Mouse (Mus musculus) stomach, postnatal 0 days (tissue): ENCODE results near the gene Dnajc12. TPM values are rescaled to one million over a fixed set of nuclear protein-coding genes. Genes with fewer than 3 reads are reported as not detected.

Experiments
- ATAC-seq: fragments of 200-750 bp; cut with Nextera tagmentation; 2 replicates; pipeline ENCODE4 v1.8.0; 2017; ENCODE audit not compliant: low FRiP score, low TSS enrichment
- DNase-seq: peaks from one replicate; pipeline ENCODE4 v3.0.0-alpha.2; 2016; ENCODE audit warnings: low spot score
- H3K27ac ChIP-seq: fragments of 300-500 bp; sonication (generic); replicated peaks from 2 replicates; pipeline ENCODE4 v1.5.1; 2014; ENCODE audit warnings: mild to moderate bottlenecking, control low read depth
- H3K27me3 ChIP-seq: fragments of 300-500 bp; sonication (generic); 2 replicates; pipeline ENCODE4 v1.6.1; 2014; ENCODE audit warnings: low read length; ENCODE audit not compliant: control insufficient read depth, insufficient read depth
- H3K36me3 ChIP-seq: fragments of 300-500 bp; sonication (generic); 2 replicates; pipeline ENCODE4 v1.6.1; 2014; ENCODE audit warnings: low read length, mixed read lengths; ENCODE audit not compliant: control insufficient read depth, insufficient read depth
- H3K4me1 ChIP-seq: fragments of 300-500 bp; sonication (generic); replicated peaks from 2 replicates; pipeline ENCODE4 v1.6.1; 2014; ENCODE audit warnings: antibody characterized with exemption; ENCODE audit not compliant: control insufficient read depth, insufficient read depth
- H3K4me2 ChIP-seq: fragments of 300-500 bp; sonication (generic); replicated peaks from 2 replicates; pipeline ENCODE4 v1.6.1; 2014; ENCODE audit warnings: low read depth, mild to moderate bottlenecking, control low read depth, moderate library complexity
- H3K4me3 ChIP-seq: fragments of 300-500 bp; sonication (generic); 2 replicates; pipeline ENCODE4 v1.5.1; 2014; ENCODE audit warnings: low read depth, low read length, control low read depth
- H3K9ac ChIP-seq: fragments of 300-500 bp; sonication (generic); 2 replicates; pipeline ENCODE4 v1.6.1; 2014; ENCODE audit warnings: mild to moderate bottlenecking, low read length, control low read depth, mixed read lengths
- H3K9me3 ChIP-seq: fragments of 300-500 bp; sonication (generic); 2 replicates; pipeline ENCODE4 v1.6.1; 2016; ENCODE audit warnings: low read length; ENCODE audit not compliant: control insufficient read depth
- CTCF ChIP-seq: IDR thresholded peaks from 2 replicates; pipeline ENCODE4 v1.5.1; 2016; ENCODE audit warnings: antibody characterized with exemption, low read depth, mild to moderate bottlenecking, moderate library complexity
- EP300 ChIP-seq: optimal IDR thresholded peaks from 2 replicates; pipeline ENCODE3; 2016; ENCODE audit warnings: antibody characterized with exemption
- WGBS: fragments of 180-500 bp; shearing (Covaris S2); extraction: QIAGEN DNeasy Blood & Tissue Kit; methylation state at CpG from one replicate; pipeline ENCODE4 v1.1.7; 2014; 5-methylcytosine and 5-hydroxymethylcytosine counted together
- polyA plus RNA-seq: library from polyadenylated mRNA; unstranded; fragments of >200 nt; fragmentation: Nextera tagmentation; extraction: Ambion mirVana; gene quantifications from 2 replicates; pipeline ENCODE4 v1.2.1, GENCODE M21; 2015

The Dnajc12 gene
- polyA plus RNA-seq, 1 experiment from 2014 or later = 10.2 TPM

DNA sequence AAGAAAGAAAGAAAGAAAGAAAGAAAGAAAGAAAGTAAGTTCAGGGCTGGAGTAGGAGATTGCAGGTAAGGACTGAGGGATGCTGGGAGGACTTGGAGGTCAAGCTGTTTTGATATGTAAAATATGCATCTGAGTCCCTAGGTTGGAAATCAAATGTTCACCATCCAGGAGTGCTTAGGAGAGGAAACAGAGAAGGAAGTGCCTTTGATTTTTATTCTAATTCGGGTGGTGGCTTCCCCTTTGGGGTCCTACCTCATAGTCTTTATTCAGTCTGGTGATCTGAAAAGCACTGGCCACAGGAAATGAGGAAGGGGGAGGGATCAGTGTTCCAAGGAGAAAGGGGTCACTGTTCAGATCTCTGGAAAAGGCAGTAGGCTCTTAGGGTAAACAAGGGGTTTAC lies 21.7 kb upstream of the Dnajc12 start:
- DNase-seq (no peak), ATAC-seq (no peak)
- Histone ChIP-seq H3K27me3 (no peaks in the 10 kb centered on the region), H3K36me3 (no peaks in the 10 kb centered on the region), H3K4me1 (no peaks in the 10 kb centered on the region), H3K4me3 (no peak overlapping the region), H3K27ac (no peak overlapping the region), H3K9ac (no peak overlapping the region), H3K4me2 (no peak overlapping the region), H3K9me3 (no peaks in the 10 kb centered on the region)
- 50% methylated on average over 1 of the region's 1 CpGs for WGBS
- no peak for TF ChIP-seq EP300
- no peak for TF ChIP-seq CTCF

DNA sequence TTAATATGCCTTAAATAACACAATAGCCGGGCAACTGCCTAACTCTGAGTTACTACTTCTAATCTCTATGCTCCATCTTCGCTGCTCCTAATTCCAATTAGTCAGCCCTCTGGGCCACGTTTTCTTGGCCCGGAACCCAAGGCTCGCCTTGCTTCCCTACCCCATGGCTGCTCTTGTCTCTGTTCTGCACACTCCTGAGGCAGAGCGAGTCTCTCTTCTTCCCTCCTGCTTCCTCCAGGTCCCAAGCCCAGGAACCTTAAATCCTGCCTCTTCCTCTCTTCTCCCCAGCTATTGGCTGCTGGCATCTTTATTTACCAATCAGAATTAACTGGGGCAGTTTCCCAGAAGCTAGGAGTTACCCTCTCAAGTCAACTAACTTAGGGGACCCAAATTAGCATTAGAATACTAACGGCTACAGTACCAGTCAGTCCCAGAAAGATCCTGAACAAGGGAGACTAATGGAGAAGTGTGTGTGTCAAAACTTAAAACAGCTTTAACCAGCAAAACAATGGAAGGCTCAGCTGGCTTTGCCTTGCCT lies 16.3 kb upstream of the Dnajc12 start:
- H3K4me3 ChIP-seq = no peak overlapping the region
- H3K36me3 ChIP-seq = no peaks in the 10 kb centered on the region
- no peaks in the 10 kb centered on the region for H3K9me3 ChIP-seq
- no peak overlapping the region for H3K4me2 ChIP-seq
- TF ChIP-seq CTCF (no peak), EP300 (no peak)
- H3K9ac ChIP-seq = no peak overlapping the region
- no peaks in the 10 kb centered on the region for H3K4me1 ChIP-seq
- DNase-seq = no peak
- H3K27ac ChIP-seq = no peak overlapping the region
- 59% methylated on average over 7 of the region's 7 CpGs for WGBS
- no peaks in the 10 kb centered on the region for H3K27me3 ChIP-seq
- ATAC-seq = no peak

DNA sequence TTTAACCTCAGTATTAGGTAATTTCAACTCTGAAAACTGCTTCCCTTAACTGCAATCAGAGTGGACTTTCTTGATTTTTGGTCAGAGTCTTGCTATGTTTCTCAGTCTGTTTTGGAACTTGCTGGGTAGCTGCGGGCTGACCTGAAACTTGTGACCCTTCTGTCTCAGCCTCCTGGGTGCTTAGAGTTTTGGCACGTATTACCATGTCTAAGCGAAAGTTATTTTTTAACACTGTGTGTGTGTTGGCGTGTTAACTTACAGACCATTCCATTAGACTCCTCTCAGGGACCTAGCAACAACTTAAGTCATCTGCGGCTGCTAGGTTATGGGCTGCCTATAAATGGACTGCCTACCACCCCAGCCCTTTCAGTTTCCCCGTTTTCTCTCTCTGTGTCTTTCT lies 14.9 kb upstream of the Dnajc12 start:
- ATAC-seq (no peak), DNase-seq (no peak)
- H3K27me3 ChIP-seq = no peaks in the 10 kb centered on the region
- no peaks in the 10 kb centered on the region for H3K4me1 ChIP-seq
- H3K27ac ChIP-seq = no peak overlapping the region
- no peaks in the 10 kb centered on the region for H3K9me3 ChIP-seq
- TF ChIP-seq CTCF (no peak), EP300 (no peak)
- no peak overlapping the region for H3K4me2 ChIP-seq
- no peaks in the 10 kb centered on the region for H3K36me3 ChIP-seq
- WGBS = 74% methylated on average over 6 of the region's 6 CpGs
- no peak overlapping the region for H3K9ac ChIP-seq
- H3K4me3 ChIP-seq = no peak overlapping the region

DNA sequence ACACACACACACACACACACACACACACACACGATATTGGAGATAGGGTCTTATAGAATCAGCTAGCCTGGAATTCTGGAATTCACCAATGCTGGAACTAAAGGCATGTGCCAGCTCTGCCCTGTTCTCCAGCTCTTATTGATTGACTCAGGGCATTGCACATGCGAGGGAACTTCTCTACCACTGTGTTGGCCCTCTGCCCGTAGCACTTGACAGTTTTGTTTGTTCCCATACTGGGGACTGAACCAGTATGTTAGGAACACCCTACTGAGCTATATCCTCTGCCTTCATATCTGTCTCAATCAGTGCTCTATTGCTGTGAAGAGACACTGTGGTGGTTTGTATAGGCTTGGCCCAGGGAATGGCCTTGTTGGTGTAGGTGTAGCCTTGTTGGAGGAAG lies 14.2 kb upstream of the Dnajc12 start:
- ATAC-seq (no peak), DNase-seq (no peak)
- H3K27me3 ChIP-seq = no peaks in the 10 kb centered on the region
- no peak overlapping the region for H3K9ac ChIP-seq
- no peaks in the 10 kb centered on the region for H3K36me3 ChIP-seq
- no peaks in the 10 kb centered on the region for H3K4me1 ChIP-seq
- H3K9me3 ChIP-seq = no peaks in the 10 kb centered on the region
- 68% methylated on average over 3 of the region's 3 CpGs for WGBS
- TF ChIP-seq CTCF = no peak
- TF ChIP-seq EP300 = no peak
- no peak overlapping the region for H3K4me3 ChIP-seq
- no peak overlapping the region for H3K27ac ChIP-seq
- no peak overlapping the region for H3K4me2 ChIP-seq

DNA sequence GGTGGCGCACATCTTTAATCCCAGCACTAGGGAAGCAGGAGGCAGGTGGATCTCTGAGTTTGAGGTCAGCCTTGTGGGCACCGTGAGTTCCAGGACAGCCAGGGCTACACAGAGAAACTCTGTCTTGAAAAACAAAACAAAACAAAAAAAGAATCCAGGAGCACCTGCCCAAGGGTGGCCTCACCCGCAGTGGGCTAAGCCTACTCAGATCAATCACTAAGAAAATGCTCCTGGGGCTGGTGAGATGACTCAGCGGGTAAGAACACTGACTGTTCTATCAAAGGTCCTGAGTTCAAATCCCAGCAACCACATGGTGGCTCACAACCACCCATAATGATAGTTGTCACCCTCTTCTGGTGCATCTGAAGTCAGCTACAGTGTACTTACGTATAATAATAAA lies 5.9 kb upstream of the Dnajc12 start:
- WGBS = 78% methylated on average over 5 of the region's 5 CpGs
- Histone ChIP-seq H3K4me1 (no peaks in the 10 kb centered on the region), H3K36me3 (no peaks in the 10 kb centered on the region), H3K27me3 (no peaks in the 10 kb centered on the region), H3K27ac (no peak overlapping the region), H3K9ac (no peak overlapping the region), H3K4me3 (no peak overlapping the region), H3K4me2 (no peak overlapping the region), H3K9me3 (no peaks in the 10 kb centered on the region)
- no peak for ATAC-seq
- TF ChIP-seq EP300 (no peak), CTCF (no peak)
- DNase-seq = no peak

DNA sequence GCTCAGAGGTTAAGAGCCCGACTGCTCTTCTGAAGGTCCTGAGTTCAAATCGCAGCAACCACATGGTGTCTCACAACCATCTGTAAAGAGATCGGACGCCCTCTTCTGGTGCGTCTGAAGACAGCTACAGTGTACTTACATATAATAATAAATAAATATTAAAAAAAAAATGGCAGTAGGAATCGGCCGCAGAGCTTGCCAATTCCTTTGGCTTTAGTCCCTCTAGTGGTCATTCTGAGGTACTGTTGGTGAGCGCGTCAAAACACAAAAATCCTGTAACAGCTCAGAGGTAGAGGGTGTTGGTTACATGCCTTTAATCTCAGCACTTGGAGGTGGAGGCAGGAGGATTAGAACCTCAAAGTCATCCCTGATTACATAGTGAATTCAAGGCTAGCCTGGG lies 4.8 kb upstream of the Dnajc12 start:
- DNase-seq = peak; percentile 60
- Histone ChIP-seq H3K9ac (no peak overlapping the region), H3K9me3 (no peaks in the 10 kb centered on the region), H3K36me3 (no peaks in the 10 kb centered on the region), H3K4me1 (0 out of 2 replicates have a peak, but pooled peaks cover 2% of the 10 kb centered on the region), H3K27me3 (no peaks in the 10 kb centered on the region), H3K4me2 (no peak overlapping the region), H3K4me3 (no peak overlapping the region), H3K27ac (no peak overlapping the region)
- TF ChIP-seq CTCF (peak; percentile 90), EP300 (no peak)
- WGBS = 14% methylated on average over 9 of the region's 9 CpGs
- peak; percentile 68 for ATAC-seq
